Mouse (Mus musculus) embryonic facial prominence, embryonic 15.5 days (tissue): ENCODE measurements around the gene Egflam. TPM values are rescaled to one million over a fixed set of nuclear protein-coding genes. Genes with fewer than 3 reads are reported as not detected.

Experiments
- ATAC-seq: fragments of 200-750 bp; cut with Nextera tagmentation; 2 replicates; pipeline ENCODE4 v1.8.0; 2017; ENCODE audit warnings: low read depth, moderate TSS enrichment; ENCODE audit not compliant: insufficient number of reproducible peaks, low FRiP score, low TSS enrichment
- H3K27ac ChIP-seq: fragments of 300-500 bp; sonication (generic); replicated peaks from 2 replicates; pipeline ENCODE4 v1.5.1; 2015; ENCODE audit warnings: mild to moderate bottlenecking, inconsistent platforms
- H3K27me3 ChIP-seq: fragments of 300-500 bp; sonication (generic); 2 replicates; pipeline ENCODE4 v1.6.1; 2015; ENCODE audit warnings: inconsistent platforms
- H3K36me3 ChIP-seq: fragments of 300-500 bp; sonication (generic); 2 replicates; pipeline ENCODE4 v1.6.1; 2015; ENCODE audit warnings: mild to moderate bottlenecking, inconsistent platforms
- H3K4me1 ChIP-seq: fragments of 300-500 bp; sonication (generic); 2 replicates; pipeline ENCODE4 v1.6.1; 2015; ENCODE audit warnings: inconsistent platforms
- H3K4me2 ChIP-seq: fragments of 300-500 bp; sonication (generic); replicated peaks from 2 replicates; pipeline ENCODE4 v1.6.1; 2015; ENCODE audit warnings: mild to moderate bottlenecking, inconsistent platforms
- H3K4me3 ChIP-seq: fragments of 300-500 bp; sonication (generic); replicated peaks from 2 replicates; pipeline ENCODE4 v1.5.1; 2015; ENCODE audit warnings: mild to moderate bottlenecking, inconsistent platforms
- H3K9ac ChIP-seq: fragments of 300-500 bp; sonication (generic); 2 replicates; pipeline ENCODE4 v1.6.1; 2015; ENCODE audit warnings: inconsistent platforms
- H3K9me3 ChIP-seq: fragments of 300-500 bp; sonication (generic); replicated peaks from 2 replicates; pipeline ENCODE4 v1.6.1; 2016; ENCODE audit warnings: inconsistent platforms
- WGBS: fragments of 180-500 bp; shearing (Covaris S2); methylation state at CpG from one replicate; pipeline ENCODE4 v1.1.7; 2015; 5-methylcytosine and 5-hydroxymethylcytosine counted together
- polyA plus RNA-seq: library from polyadenylated mRNA; unstranded; fragments of >200 nt; fragmentation: Nextera tagmentation; extraction: Ambion mirVana; gene quantifications from 2 replicates; pipeline ENCODE4 v1.2.1, GENCODE M21; 2015

The Egflam gene
- polyA plus RNA-seq, 1 experiment from 2014 or later, result 17.8 TPM

GRCm38 (mm10) chr15:7213683-7214082 lies 184.5 kb downstream of the Egflam start:
- no peaks in the 10 kb centered on the region for H3K27me3 ChIP-seq

GRCm38 (mm10) chr15:7208180-7208579 lies 190.0 kb downstream of the Egflam start:
- H3K36me3 ChIP-seq, result no peaks in the 10 kb centered on the region
- no peaks in the 10 kb centered on the region for H3K9me3 ChIP-seq
- no peak overlapping the region for H3K9ac ChIP-seq
- no peak for ATAC-seq
- H3K27ac ChIP-seq, result no peak overlapping the region
- no peak overlapping the region for H3K4me2 ChIP-seq
- 85% methylated on average over 9 of the region's 9 CpGs for WGBS
- no peaks in the 10 kb centered on the region for H3K27me3 ChIP-seq
- peaks cover 32% of the 10 kb centered on the region for H3K4me1 ChIP-seq
- H3K4me3 ChIP-seq, result no peak overlapping the region

More at GRCm38 (mm10) chr15:7213683-7214082, 184.5 kb downstream of the Egflam start:
- H3K9me3 ChIP-seq, result no peaks in the 10 kb centered on the region
- WGBS, result 29% methylated on average over 1 of the region's 1 CpGs
- no peak overlapping the region for H3K4me2 ChIP-seq
- H3K36me3 ChIP-seq, result no peaks in the 10 kb centered on the region
- peak; percentile 69; the same call in 1 of the 2 replicates for ATAC-seq
- H3K4me1 ChIP-seq, result peaks cover 13% of the 10 kb centered on the region; the same call in 1 of the 2 replicates
- H3K9ac ChIP-seq, result no peak overlapping the region
- no peak overlapping the region for H3K27ac ChIP-seq
- H3K4me3 ChIP-seq, result no peak overlapping the region

- H3K36me3 ChIP-seq, result no peaks in the 10 kb centered on the region
- no peak overlapping the region for H3K27ac ChIP-seq
- no peak overlapping the region for H3K4me2 ChIP-seq
- WGBS, result 80% methylated on average over 7 of the region's 7 CpGs
- H3K4me3 ChIP-seq, result no peak overlapping the region
- no peaks in the 10 kb centered on the region for H3K27me3 ChIP-seq
- no peaks in the 10 kb centered on the region for H3K9me3 ChIP-seq
- peaks cover 37% of the 10 kb centered on the region for H3K4me1 ChIP-seq
- no peak overlapping the region for H3K9ac ChIP-seq
- no peak for ATAC-seq
These were observed 190.9 kb downstream of the Egflam start for GRCm38 (mm10) chr15:7207292-7207691.

GRCm38 (mm10) chr15:7206110-7206509 lies 192.1 kb downstream of the Egflam start:
- Histone ChIP-seq H3K36me3 (no peaks in the 10 kb centered on the region), H3K27me3 (no peaks in the 10 kb centered on the region), H3K27ac (no peak overlapping the region; the same call in 1 of the 2 replicates), H3K9ac (no peak overlapping the region), H3K4me1 (peaks cover 49% of the 10 kb centered on the region), H3K4me3 (no peak overlapping the region), H3K4me2 (no peak overlapping the region), H3K9me3 (no peaks in the 10 kb centered on the region)
- WGBS, result 16% methylated on average over 5 of the region's 5 CpGs
- peak; percentile 61 for ATAC-seq

- no peak for ATAC-seq
- H3K4me2 ChIP-seq, result no peak overlapping the region
- H3K27ac ChIP-seq, result no peak overlapping the region
- peaks cover 54% of the 10 kb centered on the region for H3K4me1 ChIP-seq
- WGBS, result 80% methylated on average over 13 of the region's 13 CpGs
- H3K9ac ChIP-seq, result no peak overlapping the region
- no peaks in the 10 kb centered on the region for H3K9me3 ChIP-seq
- H3K27me3 ChIP-seq, result no peaks in the 10 kb centered on the region
- H3K36me3 ChIP-seq, result no peaks in the 10 kb centered on the region
- H3K4me3 ChIP-seq, result no peak overlapping the region
These were observed 193.3 kb downstream of the Egflam start for GRCm38 (mm10) chr15:7204917-7205316.

GRCm38 (mm10) chr15:7203606-7204330 lies 194.4 kb downstream of the Egflam start:
- peaks cover 58% of the 10 kb centered on the region for H3K4me1 ChIP-seq
- peak overlapping the region; percentile 23; the same call in 1 of the 2 replicates for H3K27ac ChIP-seq
- no peaks in the 10 kb centered on the region for H3K36me3 ChIP-seq
- H3K4me3 ChIP-seq, result no peak overlapping the region
- no peaks in the 10 kb centered on the region for H3K27me3 ChIP-seq
- H3K9ac ChIP-seq, result no peak overlapping the region
- no peaks in the 10 kb centered on the region for H3K9me3 ChIP-seq
- peak; percentile 13; the same call in 1 of the 2 replicates for ATAC-seq
- H3K4me2 ChIP-seq, result no peak overlapping the region
- 44% methylated on average over 9 of the region's 9 CpGs for WGBS

- H3K9me3 ChIP-seq, result no peaks in the 10 kb centered on the region
- H3K36me3 ChIP-seq, result no peaks in the 10 kb centered on the region
- WGBS, result 90% methylated on average over 5 of the region's 5 CpGs
- no peak overlapping the region for H3K4me2 ChIP-seq
- H3K4me1 ChIP-seq, result peaks cover 62% of the 10 kb centered on the region
- H3K27me3 ChIP-seq, result no peaks in the 10 kb centered on the region
- ATAC-seq, result no peak
- H3K4me3 ChIP-seq, result no peak overlapping the region
- H3K27ac ChIP-seq, result 0 out of 2 replicates have a peak overlapping the region, but pooled peaks have one; percentile 23
- no peak overlapping the region for H3K9ac ChIP-seq
These were observed 195.2 kb downstream of the Egflam start for GRCm38 (mm10) chr15:7202981-7203380.

- no peak overlapping the region for H3K4me3 ChIP-seq
- H3K4me1 ChIP-seq, result peaks cover 66% of the 10 kb centered on the region
- 31% methylated on average over 9 of the region's 9 CpGs for WGBS
- no peaks in the 10 kb centered on the region for H3K9me3 ChIP-seq
- ATAC-seq, result no peak
- no peaks in the 10 kb centered on the region for H3K36me3 ChIP-seq
- no peaks in the 10 kb centered on the region for H3K27me3 ChIP-seq
- peak overlapping the region; percentile 39; the same call in 1 of the 2 replicates for H3K27ac ChIP-seq
- no peak overlapping the region for H3K4me2 ChIP-seq
- no peak overlapping the region for H3K9ac ChIP-seq
These were observed 196.5 kb downstream of the Egflam start for GRCm38 (mm10) chr15:7201421-7202380.

GRCm38 (mm10) chr15:7200286-7200685 lies 197.9 kb downstream of the Egflam start:
- WGBS, result 46% methylated on average over 6 of the region's 6 CpGs
- Histone ChIP-seq H3K4me3 (no peak overlapping the region), H3K27me3 (no peaks in the 10 kb centered on the region), H3K9me3 (no peaks in the 10 kb centered on the region), H3K9ac (no peak overlapping the region), H3K4me1 (peaks cover 58% of the 10 kb centered on the region), H3K4me2 (no peak overlapping the region), H3K36me3 (no peaks in the 10 kb centered on the region), H3K27ac (no peak overlapping the region)
- ATAC-seq, result no peak

- 51% methylated on average over 2 of the region's 2 CpGs for WGBS
- ATAC-seq, result no peak
- no peak overlapping the region for H3K9ac ChIP-seq
- no peaks in the 10 kb centered on the region for H3K27me3 ChIP-seq
- no peaks in the 10 kb centered on the region for H3K36me3 ChIP-seq
- H3K27ac ChIP-seq, result no peak overlapping the region
- H3K4me2 ChIP-seq, result no peak overlapping the region
- no peak overlapping the region for H3K4me3 ChIP-seq
- no peaks in the 10 kb centered on the region for H3K9me3 ChIP-seq
- peaks cover 57% of the 10 kb centered on the region for H3K4me1 ChIP-seq
These were observed 199.4 kb downstream of the Egflam start for GRCm38 (mm10) chr15:7198816-7199215.
